Mouse (Mus musculus): ENCODE data around the gene Grb10.

DNA sequence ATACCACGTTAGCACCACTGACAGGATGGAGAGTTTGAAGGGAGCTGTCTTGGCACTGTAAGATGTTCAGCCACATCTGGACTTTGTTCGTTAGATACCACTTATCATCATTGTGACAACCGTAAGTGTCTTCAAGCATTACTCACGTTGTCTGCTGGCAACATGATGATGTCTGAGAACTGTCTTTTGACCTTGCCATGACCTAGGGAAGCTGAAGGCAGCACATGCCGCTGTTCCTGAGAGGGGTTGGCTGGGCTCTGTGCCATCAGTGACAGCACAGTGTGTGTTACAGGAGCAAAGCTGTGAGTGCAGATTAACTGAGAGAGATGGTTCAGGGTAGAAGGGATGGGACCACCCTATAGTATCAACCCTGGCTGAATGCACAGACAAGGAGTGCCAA lies 137.0 kb downstream of the Grb10 start:
- TF ChIP-seq POLR2A (IDR thresholded peaks at IDR 0.05; ENCODE audit: low read depth, low read length) (no peak), CTCF (IDR thresholded peaks at IDR 0.05; ENCODE audit: borderline replicate concordance, insufficient read depth, low read length) (no peak)
